Mouse (Mus musculus) ES-Bruce4 (cell line): ENCODE measurements around the gene Syngap1. TPM values are rescaled to one million over a fixed set of nuclear protein-coding genes. Genes with fewer than 3 reads are reported as not detected.

Experiments
- H3K27ac ChIP-seq: 2 replicates; pipeline ENCODE4 v1.5.1; 2012; ENCODE audit warnings: low read length, inconsistent platforms; ENCODE audit not compliant: insufficient read depth
- H3K27me3 ChIP-seq: 2 replicates; pipeline ENCODE4 v1.6.1; 2012; ENCODE audit warnings: mild to moderate bottlenecking, low read length, inconsistent platforms; ENCODE audit not compliant: control insufficient read depth, poor library complexity, insufficient read depth, severe bottlenecking
- H3K36me3 ChIP-seq: 2 replicates; pipeline ENCODE4 v1.6.1; 2012; ENCODE audit warnings: inconsistent platforms, mild to moderate bottlenecking, low read length, moderate library complexity; ENCODE audit not compliant: control insufficient read depth, poor library complexity, insufficient read depth, severe bottlenecking
- H3K4me1 ChIP-seq: one replicate; pipeline ENCODE4 v1.8.1; 2011; ENCODE audit warnings: low read length; ENCODE audit not compliant: control insufficient read depth, insufficient read depth
- H3K4me3 ChIP-seq: 2 replicates; pipeline ENCODE4 v1.5.1; 2011; ENCODE audit warnings: low read depth, mild to moderate bottlenecking, low read length
- H3K9ac ChIP-seq: 2 replicates; pipeline ENCODE4 v1.6.1; 2012; ENCODE audit warnings: low read depth, mild to moderate bottlenecking, inconsistent platforms; ENCODE audit not compliant: poor library complexity, severe bottlenecking
- H3K9me3 ChIP-seq: replicated peaks from 2 replicates; pipeline ENCODE4 v1.6.1; 2012; ENCODE audit warnings: mild to moderate bottlenecking, low read length, inconsistent platforms; ENCODE audit not compliant: control insufficient read depth, poor library complexity, insufficient read depth, severe bottlenecking
- CTCF ChIP-seq: IDR thresholded peaks from one replicate; pipeline ENCODE4 v1.8.1; 2011; ENCODE audit warnings: low read depth, low read length
- EP300 ChIP-seq: IDR thresholded peaks from 2 replicates; pipeline ENCODE4 v1.6.1; 2011; ENCODE audit warnings: low read depth, low read length; ENCODE audit not compliant: insufficient read depth
- POLR2A ChIP-seq: IDR thresholded peaks from one replicate; pipeline ENCODE4 v1.8.1; 2011; ENCODE audit warnings: low read length; ENCODE audit not compliant: insufficient read depth
- polyA plus RNA-seq: library from polyadenylated mRNA; stranded (reverse); fragments of >200 nt; gene quantifications from 2 replicates; pipeline ENCODE4 v1.2.4, GENCODE M21; 2011; ENCODE audit warnings: low read depth; ENCODE audit not compliant: missing spikeins, insufficient read depth, insufficient read length

The Syngap1 gene
- polyA plus RNA-seq, 1 experiment, result 23.5 TPM

DNA sequence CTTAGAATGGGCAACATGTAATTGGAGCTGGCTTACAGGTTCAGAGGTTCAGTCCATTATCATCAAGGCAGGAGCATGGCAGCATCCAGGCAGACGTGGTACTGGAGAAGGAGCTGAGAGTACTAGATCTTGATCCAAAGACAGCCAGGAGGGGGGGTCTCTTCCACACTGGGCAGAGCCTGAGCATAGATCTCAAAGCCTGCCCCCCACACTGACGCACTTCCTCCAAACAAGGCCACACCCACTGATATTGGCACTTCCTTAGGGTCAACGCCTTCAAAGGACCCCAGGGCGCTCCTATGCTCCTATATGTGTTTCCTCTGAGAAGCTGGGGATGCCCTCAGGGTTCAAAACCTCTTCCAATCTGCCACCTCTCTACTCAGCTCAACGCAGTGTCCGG, 54.0 kb downstream of the Syngap1 start:
- 0 out of 2 replicates have a peak overlapping the region, but pooled peaks have one; percentile 11 for H3K4me3 ChIP-seq
- H3K27me3 ChIP-seq, result no peaks in the 10 kb centered on the region
- H3K9ac ChIP-seq, result no peak overlapping the region
- H3K27ac ChIP-seq, result no peak overlapping the region
- H3K9me3 ChIP-seq, result no peaks in the 10 kb centered on the region
- H3K4me1 ChIP-seq, result peaks cover 2% of the 10 kb centered on the region
- H3K36me3 ChIP-seq, result no peaks in the 10 kb centered on the region
- TF ChIP-seq CTCF (no peak), POLR2A (no peak), EP300 (no peak)

DNA sequence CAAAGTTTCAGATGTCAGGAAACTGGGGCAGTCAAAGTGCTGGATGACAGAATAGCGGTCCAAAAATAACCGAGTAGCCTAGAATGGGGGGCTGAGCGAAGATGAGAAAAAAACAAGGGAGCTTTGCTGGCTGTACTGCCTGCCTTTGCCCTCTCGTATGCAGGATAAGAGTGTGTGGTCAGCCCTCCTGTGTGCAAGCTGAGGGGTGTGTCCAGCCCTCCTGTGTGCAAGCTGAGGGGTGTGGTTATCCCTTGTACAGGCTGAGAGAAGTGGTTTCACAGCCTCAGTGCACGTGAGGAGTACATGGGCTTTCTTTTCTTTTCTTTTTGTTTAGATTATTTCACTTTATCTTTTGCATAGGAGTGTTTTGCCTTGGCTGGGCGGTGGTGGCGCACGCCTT, 54.5 kb downstream of the Syngap1 start:
- Histone ChIP-seq H3K4me1 (peaks cover 2% of the 10 kb centered on the region), H3K36me3 (no peaks in the 10 kb centered on the region), H3K27ac (no peak overlapping the region), H3K4me3 (no peak overlapping the region), H3K9me3 (no peaks in the 10 kb centered on the region), H3K9ac (no peak overlapping the region), H3K27me3 (no peaks in the 10 kb centered on the region)
- TF ChIP-seq EP300 (no peak), CTCF (no peak), POLR2A (no peak)

DNA sequence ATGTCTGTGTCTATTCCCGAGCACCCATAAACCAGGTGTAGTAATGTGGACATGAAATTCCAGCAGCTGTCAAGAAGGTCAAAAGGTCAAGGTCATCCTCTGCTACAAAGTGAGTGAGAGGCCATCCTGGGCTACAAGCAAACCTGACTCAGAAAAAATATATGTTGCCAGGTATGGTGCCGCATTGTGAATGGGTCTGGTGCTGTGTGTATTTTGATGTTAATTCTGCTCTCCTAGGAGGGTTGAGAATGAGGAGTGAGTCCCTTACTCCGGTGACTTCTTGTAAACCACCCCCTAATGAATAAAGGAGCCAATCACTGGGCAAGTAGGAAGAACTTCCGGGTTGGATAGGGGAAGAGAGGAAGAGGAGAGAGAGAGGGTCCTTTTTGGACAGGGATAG, 56.6 kb downstream of the Syngap1 start:
- Histone ChIP-seq H3K4me3 (no peak overlapping the region), H3K27ac (no peak overlapping the region), H3K9ac (no peak overlapping the region), H3K4me1 (peaks cover 2% of the 10 kb centered on the region), H3K27me3 (no peaks in the 10 kb centered on the region), H3K36me3 (no peaks in the 10 kb centered on the region), H3K9me3 (no peaks in the 10 kb centered on the region)
- TF ChIP-seq EP300 (no peak), CTCF (no peak), POLR2A (no peak)

- Histone ChIP-seq H3K27ac (no peak overlapping the region), H3K9me3 (no peaks in the 10 kb centered on the region), H3K9ac (no peak overlapping the region), H3K27me3 (no peaks in the 10 kb centered on the region), H3K36me3 (no peaks in the 10 kb centered on the region), H3K4me3 (no peak overlapping the region), H3K4me1 (peaks cover 2% of the 10 kb centered on the region)
- no peak for TF ChIP-seq EP300
These were observed 57.2 kb downstream of the Syngap1 start for GRCm38 (mm10) chr17:26998283-26998682.

DNA sequence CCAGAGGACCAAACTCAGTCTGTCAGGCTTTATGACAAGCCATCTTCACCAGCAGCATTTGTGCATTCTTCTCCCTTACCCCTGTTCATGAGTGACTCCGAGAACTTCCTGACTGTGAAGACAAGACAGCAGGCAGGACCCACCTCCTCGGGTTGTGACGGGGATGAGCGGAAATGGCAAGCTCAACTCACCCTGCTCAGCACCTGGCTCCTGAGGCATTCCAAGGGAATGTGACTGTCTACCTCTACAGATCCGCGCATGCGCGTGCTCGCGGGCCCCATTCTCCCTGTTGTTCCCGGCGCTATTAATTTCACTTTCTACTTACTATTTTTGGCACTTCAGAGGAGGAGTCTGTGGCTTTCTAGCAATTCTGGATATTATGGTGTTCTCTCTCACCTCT, 58.9 kb downstream of the Syngap1 start:
- no peak for TF ChIP-seq CTCF
- no peak for TF ChIP-seq POLR2A
- no peak for TF ChIP-seq EP300
- no peaks in the 10 kb centered on the region for H3K9me3 ChIP-seq
- no peaks in the 10 kb centered on the region for H3K27me3 ChIP-seq
- H3K4me1 ChIP-seq, result peaks cover 2% of the 10 kb centered on the region
- no peak overlapping the region for H3K27ac ChIP-seq
- no peak overlapping the region for H3K4me3 ChIP-seq
- H3K9ac ChIP-seq, result no peak overlapping the region
- H3K36me3 ChIP-seq, result no peaks in the 10 kb centered on the region

GRCm38 (mm10) chr17:27001151-27001550, 60.1 kb downstream of the Syngap1 start:
- Histone ChIP-seq H3K9me3 (no peaks in the 10 kb centered on the region), H3K4me3 (peak overlapping the region; percentile 41), H3K4me1 (peaks cover 4% of the 10 kb centered on the region), H3K27me3 (no peaks in the 10 kb centered on the region), H3K36me3 (no peaks in the 10 kb centered on the region), H3K9ac (peak overlapping the region; percentile 9; the same call in 1 of the 2 replicates), H3K27ac (no peak overlapping the region)
- TF ChIP-seq EP300 (peak; percentile 48; the same call in 1 of the 2 replicates), POLR2A (no peak), CTCF (peak; percentile 91)
